Mouse (Mus musculus) lung, adult 2 months (tissue): ENCODE data around the gene Pyroxd1.
"Not testable (repeated sequence)": the region's sequence is repeated elsewhere in the genome, so short reads cannot be mapped to it uniquely, and the experiment has no call there.

ENCODE experiments used
- CTCF ChIP-seq: fragments of 200-500 bp; IDR thresholded peaks from 2 replicates; pipeline ENCODE4 v1.5.1; 2011; ENCODE audit warnings: mild to moderate bottlenecking, low read length, control low read depth; ENCODE audit not compliant: insufficient read depth
- POLR2A ChIP-seq: fragments of 200-500 bp; IDR thresholded peaks from 2 replicates; pipeline ENCODE4 v1.6.1; 2011; ENCODE audit warnings: low read depth, mild to moderate bottlenecking, control low read depth, low read length, borderline replicate concordance; ENCODE audit errors: extremely low read depth

DNA sequence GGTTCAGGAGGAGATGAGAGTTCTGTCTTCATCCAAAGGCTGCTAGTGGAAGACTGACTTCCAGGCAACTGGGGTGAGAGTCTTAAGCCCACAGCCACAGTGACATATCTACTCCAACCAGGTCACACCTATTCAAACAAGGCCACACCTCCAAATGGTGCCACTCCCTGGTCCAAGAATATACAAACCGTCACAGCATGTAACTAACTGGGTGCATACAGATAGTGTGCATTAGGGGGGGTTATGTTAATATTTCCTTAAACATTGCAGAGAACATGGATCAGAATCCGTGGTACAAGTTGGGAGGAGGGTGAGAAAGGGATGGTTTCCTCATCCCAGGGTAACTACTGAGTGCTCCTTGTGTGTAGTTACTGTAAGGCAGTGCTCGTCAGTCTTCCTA is 6.6 kb downstream of the Pyroxd1 start:
- TF ChIP-seq CTCF, POLR2A: not testable (repeated sequence)
